Mouse (Mus musculus): ENCODE measurements around the gene Nxpe4. TPM values are rescaled to one million over a fixed set of nuclear protein-coding genes. Genes with fewer than 3 reads are reported as not detected.

The Nxpe4 gene
- polyA plus RNA-seq, 1 experiment from 2014 or later: 4.4 TPM

GRCm38 (mm10) chr9:48257001-48257400, 95.2 kb downstream of the Nxpe4 start:
- H3K4me3 ChIP-seq (ENCODE audit: low read length): no peak overlapping the region
- H3K4me1 ChIP-seq (ENCODE audit: control insufficient read depth, insufficient read depth, low read length): no peaks in the 10 kb centered on the region
- no peak overlapping the region for H3K9ac ChIP-seq (ENCODE audit: low read depth, low read length)
- no peak overlapping the region for H3K4me2 ChIP-seq (ENCODE audit: low read depth, low read length)
- H3K9me3 ChIP-seq (ENCODE audit: control insufficient read depth, low read length): no peaks in the 10 kb centered on the region
- H3K27ac ChIP-seq (ENCODE audit: low read length): no peak overlapping the region
- ATAC-seq: no peak
- no peaks in the 10 kb centered on the region for H3K27me3 ChIP-seq (replicated peaks; ENCODE audit: control insufficient read depth, insufficient read depth, low read length)
- no peaks in the 10 kb centered on the region for H3K36me3 ChIP-seq (ENCODE audit: control insufficient read depth, insufficient read depth, low read length)
- WGBS: 69% methylated on average over 9 of the region's 9 CpGs

DNA sequence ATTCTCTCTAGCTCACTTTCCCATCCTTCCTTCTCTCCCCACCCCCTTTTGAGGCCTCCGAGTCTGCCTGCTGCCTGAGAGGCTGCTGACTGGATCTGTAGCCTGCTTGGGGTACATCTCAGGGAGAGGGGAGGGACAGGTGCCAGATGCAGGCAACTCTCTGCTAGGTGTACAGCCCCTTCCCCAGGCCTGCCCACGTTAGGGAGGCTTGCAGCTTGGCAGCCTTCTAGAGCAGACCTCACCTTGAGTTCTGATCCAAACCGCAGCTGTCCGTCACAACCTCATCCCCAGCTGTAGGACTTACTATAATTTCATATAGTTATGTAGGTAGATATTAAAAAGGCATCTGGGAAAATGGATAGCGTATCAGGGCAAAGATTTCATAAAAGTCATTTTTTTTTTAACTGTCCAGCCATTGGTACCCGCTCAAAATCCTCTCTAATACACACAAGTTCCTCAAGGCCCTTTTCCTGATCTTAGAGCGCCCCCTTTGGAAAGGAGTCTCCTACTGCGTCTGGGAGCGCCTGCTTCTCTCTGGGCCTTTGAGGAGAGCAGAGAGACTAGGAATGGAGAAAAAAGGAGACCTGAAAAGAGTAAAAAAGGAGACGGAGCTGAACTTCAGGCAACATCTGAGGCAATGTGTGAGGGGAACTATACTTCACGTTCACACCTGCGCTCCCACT, 96.1 kb downstream of the Nxpe4 start:
- H3K4me3 ChIP-seq (ENCODE audit: low read length): no peak overlapping the region
- H3K27ac ChIP-seq (ENCODE audit: low read length): no peak overlapping the region
- H3K4me2 ChIP-seq (ENCODE audit: low read depth, low read length): no peak overlapping the region
- H3K36me3 ChIP-seq (ENCODE audit: control insufficient read depth, insufficient read depth, low read length): no peaks in the 10 kb centered on the region
- H3K27me3 ChIP-seq (replicated peaks; ENCODE audit: control insufficient read depth, insufficient read depth, low read length): no peaks in the 10 kb centered on the region
- WGBS: 40% methylated on average over 12 of the region's 12 CpGs
- H3K4me1 ChIP-seq (ENCODE audit: control insufficient read depth, insufficient read depth, low read length): no peaks in the 10 kb centered on the region
- no peaks in the 10 kb centered on the region for H3K9me3 ChIP-seq (ENCODE audit: control insufficient read depth, low read length)
- H3K9ac ChIP-seq (ENCODE audit: low read depth, low read length): no peak overlapping the region
- ATAC-seq: no peak

GRCm38 (mm10) chr9:48264616-48265015, 102.8 kb downstream of the Nxpe4 start:
- H3K9ac ChIP-seq (ENCODE audit: low read depth, low read length): no peak overlapping the region
- no peak for ATAC-seq
- H3K4me2 ChIP-seq (ENCODE audit: low read depth, low read length): no peak overlapping the region
- 85% methylated on average over 6 of the region's 6 CpGs for WGBS
- no peaks in the 10 kb centered on the region for H3K9me3 ChIP-seq (ENCODE audit: control insufficient read depth, low read length)
- H3K27me3 ChIP-seq (replicated peaks; ENCODE audit: control insufficient read depth, insufficient read depth, low read length): 0 out of 2 replicates have a peak, but pooled peaks cover 4% of the 10 kb centered on the region
- H3K4me3 ChIP-seq (ENCODE audit: low read length): no peak overlapping the region
- 0 out of 2 replicates have a peak, but pooled peaks cover 4% of the 10 kb centered on the region for H3K4me1 ChIP-seq (ENCODE audit: control insufficient read depth, insufficient read depth, low read length)
- no peak overlapping the region for H3K27ac ChIP-seq (ENCODE audit: low read length)
- H3K36me3 ChIP-seq (ENCODE audit: control insufficient read depth, insufficient read depth, low read length): no peaks in the 10 kb centered on the region

DNA sequence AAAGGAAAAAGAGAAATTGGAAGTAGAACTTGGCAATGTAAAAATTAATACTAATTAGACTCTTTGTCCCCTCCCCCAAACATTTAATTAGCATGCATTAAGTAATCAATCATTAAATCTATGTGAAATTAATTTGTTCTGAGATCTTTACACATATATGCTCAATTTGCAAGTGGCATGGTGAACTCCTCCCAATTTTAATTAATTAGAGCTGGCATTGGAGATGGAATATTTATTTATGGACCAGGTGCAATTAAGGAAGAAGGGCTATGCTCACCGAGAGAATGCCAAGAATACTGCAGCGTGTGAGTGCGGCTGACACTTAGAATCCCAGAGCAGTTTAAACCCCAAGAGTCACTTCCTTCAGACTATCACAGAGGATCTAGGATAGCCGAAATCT, 103.7 kb downstream of the Nxpe4 start:
- Histone ChIP-seq H3K27me3 (replicated peaks; ENCODE audit: control insufficient read depth, insufficient read depth, low read length) (0 out of 2 replicates have a peak, but pooled peaks cover 4% of the 10 kb centered on the region), H3K9me3 (ENCODE audit: control insufficient read depth, low read length) (no peaks in the 10 kb centered on the region), H3K27ac (ENCODE audit: low read length) (no peak overlapping the region), H3K9ac (ENCODE audit: low read depth, low read length) (no peak overlapping the region), H3K36me3 (ENCODE audit: control insufficient read depth, insufficient read depth, low read length) (no peaks in the 10 kb centered on the region), H3K4me3 (ENCODE audit: low read length) (no peak overlapping the region), H3K4me2 (ENCODE audit: low read depth, low read length) (no peak overlapping the region), H3K4me1 (ENCODE audit: control insufficient read depth, insufficient read depth, low read length) (0 out of 2 replicates have a peak, but pooled peaks cover 4% of the 10 kb centered on the region)
- WGBS: 66% methylated on average over 4 of the region's 4 CpGs
- no peak for ATAC-seq

- H3K27ac ChIP-seq (ENCODE audit: low read length): no peak overlapping the region
- H3K9ac ChIP-seq (ENCODE audit: low read depth, low read length): peak overlapping the region; percentile 55; the same call in 1 of the 2 replicates
- WGBS: 12% methylated on average over 21 of the region's 21 CpGs
- H3K4me2 ChIP-seq (ENCODE audit: low read depth, low read length): peak overlapping the region; percentile 94
- no peaks in the 10 kb centered on the region for H3K36me3 ChIP-seq (ENCODE audit: control insufficient read depth, insufficient read depth, low read length)
- H3K27me3 ChIP-seq (replicated peaks; ENCODE audit: control insufficient read depth, insufficient read depth, low read length): 0 out of 2 replicates have a peak, but pooled peaks cover 4% of the 10 kb centered on the region
- H3K9me3 ChIP-seq (ENCODE audit: control insufficient read depth, low read length): no peaks in the 10 kb centered on the region
- ATAC-seq: peak; percentile 88
- peak overlapping the region; percentile 55 for H3K4me3 ChIP-seq (ENCODE audit: low read length)
- 0 out of 2 replicates have a peak, but pooled peaks cover 4% of the 10 kb centered on the region for H3K4me1 ChIP-seq (ENCODE audit: control insufficient read depth, insufficient read depth, low read length)
These were observed 104.6 kb downstream of the Nxpe4 start for GRCm38 (mm10) chr9:48266286-48267027.

DNA sequence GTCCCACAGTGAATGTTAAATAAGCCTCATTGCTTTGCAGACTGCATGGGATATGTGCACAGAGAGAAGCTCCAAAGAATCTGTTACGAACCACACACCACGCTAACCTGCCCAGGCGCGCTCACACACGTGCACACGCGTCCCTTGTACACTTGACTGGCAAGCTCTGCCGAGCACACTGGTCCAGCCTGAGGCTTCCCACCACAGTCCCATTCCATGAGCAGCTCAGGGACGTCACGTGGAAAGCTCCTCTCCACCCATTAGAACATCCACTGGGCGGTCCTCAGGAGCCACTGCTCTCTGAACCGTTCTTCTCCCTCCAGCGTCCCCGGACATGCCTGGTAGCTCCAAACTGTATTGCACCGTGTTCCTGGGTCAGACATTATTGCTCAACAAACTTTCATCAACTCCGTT, 105.2 kb downstream of the Nxpe4 start:
- H3K27ac ChIP-seq (ENCODE audit: low read length): no peak overlapping the region

DNA sequence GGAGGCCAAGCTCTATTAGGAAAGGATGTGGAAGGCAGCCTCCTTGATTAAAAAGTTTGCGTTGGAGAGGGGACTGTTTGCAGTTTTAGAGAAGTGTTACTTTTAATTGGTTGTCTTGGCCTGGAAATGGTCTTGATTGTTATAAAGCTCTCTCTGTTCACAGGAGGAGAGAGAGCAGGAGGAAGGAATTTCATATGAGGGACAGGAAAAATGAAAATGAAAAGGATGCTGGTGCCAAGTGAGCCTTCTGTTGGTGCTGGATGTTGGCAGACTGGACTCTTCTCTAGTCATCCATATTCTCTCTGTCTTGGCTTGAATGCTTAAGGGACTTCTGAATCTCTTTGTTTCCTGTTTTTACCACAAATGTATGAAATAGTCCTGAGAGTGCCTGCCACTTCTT, 106.1 kb downstream of the Nxpe4 start:
- Histone ChIP-seq H3K4me2 (ENCODE audit: low read depth, low read length) (no peak overlapping the region), H3K4me1 (ENCODE audit: control insufficient read depth, insufficient read depth, low read length) (0 out of 2 replicates have a peak, but pooled peaks cover 4% of the 10 kb centered on the region), H3K9me3 (ENCODE audit: control insufficient read depth, low read length) (no peaks in the 10 kb centered on the region), H3K36me3 (ENCODE audit: control insufficient read depth, insufficient read depth, low read length) (no peaks in the 10 kb centered on the region), H3K4me3 (ENCODE audit: low read length) (no peak overlapping the region), H3K9ac (ENCODE audit: low read depth, low read length) (no peak overlapping the region), H3K27ac (ENCODE audit: low read length) (no peak overlapping the region), H3K27me3 (replicated peaks; ENCODE audit: control insufficient read depth, insufficient read depth, low read length) (0 out of 2 replicates have a peak, but pooled peaks cover 4% of the 10 kb centered on the region)
- ATAC-seq: no peak
- 63% methylated on average over 1 of the region's 1 CpGs for WGBS

More for the DNA sequence above, 105.2 kb downstream of the Nxpe4 start:
- 0 out of 2 replicates have a peak, but pooled peaks cover 4% of the 10 kb centered on the region for H3K4me1 ChIP-seq (ENCODE audit: control insufficient read depth, insufficient read depth, low read length)
- H3K9ac ChIP-seq (ENCODE audit: low read depth, low read length): peak overlapping the region; percentile 55; the same call in 1 of the 2 replicates
- peak overlapping the region; percentile 55 for H3K4me3 ChIP-seq (ENCODE audit: low read length)
- H3K4me2 ChIP-seq (ENCODE audit: low read depth, low read length): peak overlapping the region; percentile 94
- no peaks in the 10 kb centered on the region for H3K9me3 ChIP-seq (ENCODE audit: control insufficient read depth, low read length)
- 2% methylated on average over 16 of the region's 16 CpGs for WGBS
- ATAC-seq: peak; percentile 90
- H3K36me3 ChIP-seq (ENCODE audit: control insufficient read depth, insufficient read depth, low read length): no peaks in the 10 kb centered on the region
- 0 out of 2 replicates have a peak, but pooled peaks cover 4% of the 10 kb centered on the region for H3K27me3 ChIP-seq (replicated peaks; ENCODE audit: control insufficient read depth, insufficient read depth, low read length)

DNA sequence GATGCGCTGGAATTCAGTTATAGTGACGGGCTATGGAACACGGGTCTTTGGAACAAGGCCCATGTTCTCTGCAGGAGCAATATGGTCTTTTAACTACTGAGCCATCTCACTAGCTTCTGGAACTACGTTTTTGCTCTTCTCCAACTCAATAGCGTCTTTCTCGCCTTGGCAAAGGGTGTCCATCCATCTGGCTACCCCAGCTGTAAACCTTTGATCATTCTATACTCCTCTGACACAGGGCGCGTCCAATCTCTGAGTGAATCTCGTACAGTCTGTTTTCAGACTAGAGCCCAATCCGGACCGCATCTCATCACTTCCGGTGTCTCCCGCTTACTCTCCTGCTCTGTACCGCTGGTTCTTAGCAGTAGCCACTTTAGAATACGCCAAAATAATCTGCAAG, 115.0 kb downstream of the Nxpe4 start:
- WGBS: 91% methylated on average over 15 of the region's 15 CpGs
- Histone ChIP-seq H3K9ac (ENCODE audit: low read depth, low read length) (no peak overlapping the region), H3K27me3 (replicated peaks; ENCODE audit: control insufficient read depth, insufficient read depth, low read length) (no peaks in the 10 kb centered on the region), H3K4me3 (ENCODE audit: low read length) (no peak overlapping the region), H3K27ac (ENCODE audit: low read length) (no peak overlapping the region), H3K9me3 (ENCODE audit: control insufficient read depth, low read length) (no peaks in the 10 kb centered on the region), H3K4me1 (ENCODE audit: control insufficient read depth, insufficient read depth, low read length) (no peaks in the 10 kb centered on the region), H3K4me2 (ENCODE audit: low read depth, low read length) (no peak overlapping the region), H3K36me3 (ENCODE audit: control insufficient read depth, insufficient read depth, low read length) (no peaks in the 10 kb centered on the region)
- no peak for ATAC-seq

DNA sequence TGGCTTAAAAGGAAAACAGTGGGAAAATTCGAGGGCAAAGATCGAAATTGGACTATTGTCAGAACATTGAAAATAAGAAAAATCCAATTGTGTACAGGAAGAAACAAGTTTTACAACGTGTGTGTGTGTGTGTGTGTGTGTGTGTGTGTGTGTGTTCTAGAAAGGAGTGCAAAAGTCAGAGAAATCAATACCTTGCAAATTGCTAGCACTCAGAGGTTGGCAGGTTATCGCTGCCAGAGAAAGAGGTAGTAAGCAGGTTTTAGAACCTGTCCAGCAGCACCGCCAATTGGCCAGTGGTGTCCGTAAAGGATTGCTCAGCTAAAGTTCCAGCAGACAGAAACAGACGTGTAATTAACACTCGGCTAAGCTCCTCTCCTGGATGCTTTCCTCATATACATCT, 122.4 kb downstream of the Nxpe4 start:
- Histone ChIP-seq H3K27me3 (replicated peaks; ENCODE audit: control insufficient read depth, insufficient read depth, low read length) (no peaks in the 10 kb centered on the region), H3K4me1 (ENCODE audit: control insufficient read depth, insufficient read depth, low read length) (no peaks in the 10 kb centered on the region), H3K27ac (ENCODE audit: low read length) (no peak overlapping the region), H3K4me2 (ENCODE audit: low read depth, low read length) (no peak overlapping the region), H3K4me3 (ENCODE audit: low read length) (no peak overlapping the region), H3K9me3 (ENCODE audit: control insufficient read depth, low read length) (no peaks in the 10 kb centered on the region), H3K9ac (ENCODE audit: low read depth, low read length) (no peak overlapping the region), H3K36me3 (ENCODE audit: control insufficient read depth, insufficient read depth, low read length) (no peaks in the 10 kb centered on the region)
- WGBS: 70% methylated on average over 8 of the region's 8 CpGs
- ATAC-seq: no peak

All from intestine, embryonic 16.5 days (tissue).